Mouse (Mus musculus): Measurements from ENCODE around the gene Lrrc32.

DNA sequence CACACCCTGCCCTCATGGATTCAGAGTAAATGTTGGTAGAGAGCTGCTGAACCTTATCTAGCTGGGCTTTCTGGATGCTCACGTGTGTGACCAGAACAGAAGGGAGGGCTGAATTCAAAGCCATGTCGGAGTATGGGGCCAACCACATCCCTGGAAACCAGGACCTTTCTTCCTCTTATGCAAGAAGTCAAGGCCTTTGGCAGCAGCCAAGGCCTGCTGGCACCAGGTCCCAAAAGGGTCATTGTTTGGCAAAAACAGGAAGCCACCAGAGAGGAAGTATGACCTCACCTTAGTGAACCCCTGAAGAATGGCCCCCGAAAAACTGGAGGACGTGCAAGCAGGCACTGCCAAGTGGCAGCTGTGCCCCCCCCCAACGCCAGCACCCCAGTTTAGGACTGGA is 33.5 kb downstream of the Lrrc32 start:
- TF ChIP-seq POLR2A (IDR thresholded peaks at IDR 0.05; ENCODE audit: borderline replicate concordance, insufficient read depth, low read length) (no peak), CTCF (IDR thresholded peaks at IDR 0.05; ENCODE audit: borderline replicate concordance, insufficient read depth, low read depth, low read length) (no peak)
